Mouse (Mus musculus): ENCODE results near the gene Prkar1b. TPM values are rescaled to one million over a fixed set of nuclear protein-coding genes. Genes with fewer than 3 reads are reported as not detected.

The Prkar1b gene
- polyA plus RNA-seq, 1 experiment: 6.6 TPM

DNA sequence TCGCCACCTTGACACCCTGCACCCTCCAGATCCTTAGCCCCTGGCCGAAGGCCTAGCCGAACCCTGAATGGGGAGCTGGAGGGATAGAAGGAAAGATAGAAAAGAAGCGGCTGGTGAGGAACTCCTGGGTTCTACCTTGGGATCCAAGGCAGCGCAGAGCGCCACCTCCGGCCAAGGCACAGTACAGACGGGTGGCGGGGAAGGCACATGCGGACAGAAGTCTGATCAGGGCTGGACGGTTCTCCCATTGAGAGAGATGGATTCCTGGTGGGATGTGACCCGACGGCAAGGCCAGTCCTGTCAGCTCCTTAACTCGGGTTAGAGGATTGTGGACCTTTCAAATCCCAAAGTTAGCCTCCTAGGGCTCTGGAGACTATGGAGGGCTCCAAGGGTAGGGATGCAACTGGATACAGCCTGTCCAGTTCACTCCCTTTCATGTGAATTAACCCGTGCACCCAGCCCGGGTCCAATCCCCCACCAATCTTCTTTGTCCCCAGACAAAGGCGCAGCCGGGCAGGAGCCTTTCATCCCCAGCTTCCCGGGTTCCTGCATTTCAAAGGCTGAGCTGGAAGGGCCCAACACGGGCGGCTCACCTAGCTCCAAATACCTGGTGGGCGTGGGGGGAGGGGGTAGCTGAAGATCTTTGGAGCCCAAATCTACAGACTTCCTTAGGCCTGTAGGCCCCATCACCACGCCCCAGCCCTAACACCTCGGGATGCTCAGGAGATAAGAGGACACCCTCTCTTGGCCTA, 153.3 kb downstream of the Prkar1b start:
- 18% methylated on average over 24 of the region's 24 CpGs for WGBS
- Histone ChIP-seq H3K27ac (ENCODE audit: control insufficient read depth, insufficient read depth, low read depth, low read length, poor library complexity) (no peak overlapping the region), H3K4me3 (replicated peaks; ENCODE audit: control insufficient read depth, low read depth, low read length) (no peak overlapping the region), H3K4me1 (ENCODE audit: control insufficient read depth, insufficient read depth, low read length) (no peaks in the 10 kb centered on the region; the same call in 1 of the 2 replicates)
- TF ChIP-seq CTCF (IDR thresholded peaks at IDR 0.05; ENCODE audit: control insufficient read depth, insufficient read depth, low read length) (no peak), POLR2A (IDR thresholded peaks at IDR 0.05; ENCODE audit: borderline replicate concordance, control insufficient read depth, low read depth, low read length) (no peak)

DNA sequence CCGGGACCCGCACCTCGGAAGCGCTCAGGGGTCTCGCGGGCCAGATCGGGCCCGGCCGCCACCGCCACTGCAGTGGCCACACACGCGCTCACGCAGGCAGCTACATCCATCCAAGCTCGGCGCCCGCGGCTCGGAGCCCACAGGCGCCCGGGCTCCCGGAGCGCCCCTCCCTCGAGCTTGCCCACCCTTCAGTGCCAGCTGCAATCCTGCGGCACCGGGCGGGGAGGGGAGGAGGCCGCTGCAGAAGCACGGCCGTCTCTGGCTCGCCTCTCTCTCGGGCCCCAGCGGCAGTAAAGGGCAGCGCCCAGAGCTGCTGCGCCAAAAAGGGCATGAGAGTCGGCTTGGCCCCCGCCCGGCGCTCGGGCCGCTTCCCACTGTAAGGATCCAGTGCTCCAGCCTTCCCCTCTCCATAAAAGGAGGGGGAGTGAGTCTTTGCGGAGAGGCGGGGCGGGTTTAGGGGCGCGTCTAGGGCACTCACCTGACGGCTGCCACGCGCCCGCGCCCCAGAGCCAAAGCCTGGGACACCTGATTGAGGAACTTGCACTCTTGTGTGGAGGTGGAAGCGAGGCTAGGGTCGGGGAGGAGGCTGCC, 154.0 kb downstream of the Prkar1b start:
- no peak overlapping the region for H3K4me3 ChIP-seq (replicated peaks; ENCODE audit: control insufficient read depth, low read depth, low read length)

DNA sequence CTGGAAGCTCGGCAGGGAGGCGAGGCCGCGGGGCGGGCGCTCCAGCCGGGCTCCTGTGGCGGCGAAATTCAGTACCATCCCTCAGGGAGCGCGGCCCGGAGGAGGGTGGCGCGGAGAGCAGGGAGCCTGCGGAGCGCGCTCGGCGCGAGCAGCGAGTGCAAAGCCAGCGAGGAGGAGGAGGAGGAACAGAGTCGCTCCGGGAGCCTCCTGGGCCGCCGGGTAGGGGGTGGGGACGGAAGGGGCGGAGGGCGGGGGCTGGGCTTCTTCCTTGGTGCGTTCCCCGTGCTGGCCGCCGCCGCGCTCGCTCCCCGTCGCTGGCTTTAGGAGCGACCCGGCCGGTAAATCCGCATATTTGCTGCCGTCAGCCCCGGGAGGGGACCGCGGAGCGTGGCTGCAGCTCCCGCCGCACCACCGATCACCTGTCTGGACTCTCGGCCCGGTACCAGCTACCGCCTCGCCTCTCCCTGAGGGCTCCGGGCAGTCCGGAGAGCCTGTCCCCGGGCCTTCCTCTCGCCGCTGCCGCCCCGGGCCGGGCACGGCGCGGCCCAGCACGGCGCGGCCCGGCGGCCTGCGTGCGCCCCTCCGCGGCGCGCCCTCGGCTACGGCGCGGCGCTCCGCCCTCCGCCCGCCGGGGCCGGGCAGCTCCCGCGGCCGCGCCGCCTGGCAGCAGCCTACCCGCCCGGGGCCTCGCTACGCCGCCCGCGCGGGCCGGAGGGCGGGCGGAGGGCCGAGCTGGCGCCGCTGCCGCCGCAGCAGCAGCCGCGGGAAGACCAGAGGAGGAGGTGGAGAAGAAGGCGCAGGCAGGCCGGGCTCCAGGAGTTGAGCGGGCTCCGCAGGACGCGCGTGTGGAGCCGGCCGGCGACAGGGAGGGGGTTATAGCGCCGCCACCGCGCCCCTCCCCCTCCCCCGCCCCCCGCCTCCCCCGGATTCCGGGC, 154.7 kb downstream of the Prkar1b start:
- WGBS: 5% methylated on average over 117 of the region's 127 CpGs
- Histone ChIP-seq H3K4me1 (ENCODE audit: control insufficient read depth, insufficient read depth, low read length) (no peaks in the 10 kb centered on the region; the same call in 1 of the 2 replicates), H3K4me3 (replicated peaks; ENCODE audit: control insufficient read depth, low read depth, low read length) (peak overlapping the region; percentile 58), H3K27ac (ENCODE audit: control insufficient read depth, insufficient read depth, low read depth, low read length, poor library complexity) (peak overlapping the region; percentile 33; the same call in 1 of the 2 replicates)
- TF ChIP-seq POLR2A (IDR thresholded peaks at IDR 0.05; ENCODE audit: borderline replicate concordance, control insufficient read depth, low read depth, low read length): peak; percentile 37; the same call in 1 of the 2 replicates
- no peak for TF ChIP-seq CTCF (IDR thresholded peaks at IDR 0.05; ENCODE audit: control insufficient read depth, insufficient read depth, low read length)

More for the DNA sequence above, 154.0 kb downstream of the Prkar1b start:
- TF ChIP-seq CTCF (IDR thresholded peaks at IDR 0.05; ENCODE audit: control insufficient read depth, insufficient read depth, low read length) (no peak), POLR2A (IDR thresholded peaks at IDR 0.05; ENCODE audit: borderline replicate concordance, control insufficient read depth, low read depth, low read length) (no peak)
- WGBS: under 1% methylated on average over 45 of the region's 52 CpGs
- no peaks in the 10 kb centered on the region; the same call in 1 of the 2 replicates for H3K4me1 ChIP-seq (ENCODE audit: control insufficient read depth, insufficient read depth, low read length)
- H3K27ac ChIP-seq (ENCODE audit: control insufficient read depth, insufficient read depth, low read depth, low read length, poor library complexity): peak overlapping the region; percentile 27; the same call in 1 of the 2 replicates

DNA sequence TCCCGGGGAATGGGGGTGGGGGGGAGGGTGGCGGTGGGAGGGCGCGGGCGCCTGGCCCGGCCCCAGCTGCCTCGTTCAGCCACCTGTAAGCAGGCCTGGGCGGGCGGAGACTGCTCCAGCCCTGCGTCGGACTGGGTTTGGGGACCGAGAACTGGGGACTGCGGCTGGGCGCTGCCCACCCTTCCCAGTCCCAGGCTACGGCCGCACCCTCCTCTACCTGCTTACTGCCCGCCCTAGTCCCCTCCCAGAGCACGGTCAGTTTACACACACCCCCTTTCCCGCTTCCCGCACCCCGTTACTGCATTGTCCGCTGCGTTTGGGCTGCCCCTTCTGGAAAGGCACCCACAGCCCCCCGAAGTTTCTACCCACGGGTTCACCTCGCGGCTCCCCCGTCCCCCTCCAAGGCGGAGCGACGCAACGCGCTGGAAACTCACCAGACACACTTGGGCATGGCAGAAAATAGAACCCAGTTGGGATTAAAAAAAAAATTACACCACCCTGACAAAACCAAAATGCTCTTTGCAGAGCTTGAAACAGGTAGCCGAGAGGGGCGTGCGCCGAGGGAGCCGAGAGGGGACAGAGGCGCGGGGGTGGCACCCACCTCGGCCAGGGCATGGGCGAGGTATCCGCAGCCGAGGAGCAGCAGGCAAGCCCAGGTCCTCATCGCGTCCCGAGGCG, 155.6 kb downstream of the Prkar1b start:
- TF ChIP-seq CTCF (IDR thresholded peaks at IDR 0.05; ENCODE audit: control insufficient read depth, insufficient read depth, low read length): no peak
- WGBS: under 1% methylated on average over 48 of the region's 48 CpGs
- H3K27ac ChIP-seq (ENCODE audit: control insufficient read depth, insufficient read depth, low read depth, low read length, poor library complexity): no peak overlapping the region; the same call in 1 of the 2 replicates

DNA sequence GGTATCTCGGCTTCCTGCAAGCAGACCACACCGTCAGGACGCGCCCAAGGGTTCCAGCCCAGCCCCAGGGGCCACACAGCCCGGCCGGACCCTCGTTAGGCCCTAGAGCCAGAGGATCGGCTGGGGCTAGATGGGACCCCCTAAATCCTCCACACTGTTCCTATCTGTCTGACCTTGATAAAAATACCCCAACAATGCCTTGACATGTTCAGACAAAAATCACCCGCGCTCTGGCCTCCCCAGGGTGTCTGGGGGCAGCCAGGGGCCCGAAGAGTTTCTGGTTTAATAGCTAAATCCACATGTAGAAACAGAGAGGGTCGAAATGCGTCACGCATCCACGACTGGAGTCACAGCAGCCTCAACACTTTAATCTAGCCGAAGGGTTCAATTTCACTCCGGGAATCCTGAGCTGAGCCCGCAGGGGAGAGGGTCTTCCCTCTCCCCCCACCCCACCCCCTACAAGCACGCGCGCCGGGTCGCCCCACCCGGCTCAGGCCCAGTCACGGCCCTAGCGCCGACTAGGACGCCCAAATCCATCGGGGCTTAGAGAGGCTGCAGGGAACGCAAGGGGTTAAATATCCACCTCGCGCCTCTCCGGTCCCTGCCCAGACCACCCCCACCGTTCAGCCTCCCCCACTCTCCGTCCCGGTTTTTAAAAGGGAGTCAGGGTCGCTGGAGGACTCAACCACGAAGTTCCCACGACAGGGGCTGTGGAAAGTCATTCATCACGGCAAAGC, 156.3 kb downstream of the Prkar1b start:
- no peak overlapping the region for H3K27ac ChIP-seq (ENCODE audit: control insufficient read depth, insufficient read depth, low read depth, low read length, poor library complexity)
- H3K4me3 ChIP-seq (replicated peaks; ENCODE audit: control insufficient read depth, low read depth, low read length): no peak overlapping the region
- no peak for TF ChIP-seq CTCF (IDR thresholded peaks at IDR 0.05; ENCODE audit: control insufficient read depth, insufficient read depth, low read length)
- no peak for TF ChIP-seq POLR2A (IDR thresholded peaks at IDR 0.05; ENCODE audit: borderline replicate concordance, control insufficient read depth, low read depth, low read length)
- no peaks in the 10 kb centered on the region for H3K4me1 ChIP-seq (ENCODE audit: control insufficient read depth, insufficient read depth, low read length)
- WGBS: 3% methylated on average over 40 of the region's 40 CpGs

More for the DNA sequence above, 155.6 kb downstream of the Prkar1b start:
- Histone ChIP-seq H3K4me1 (ENCODE audit: control insufficient read depth, insufficient read depth, low read length) (no peaks in the 10 kb centered on the region; the same call in 1 of the 2 replicates), H3K4me3 (replicated peaks; ENCODE audit: control insufficient read depth, low read depth, low read length) (peak overlapping the region; percentile 37)

DNA sequence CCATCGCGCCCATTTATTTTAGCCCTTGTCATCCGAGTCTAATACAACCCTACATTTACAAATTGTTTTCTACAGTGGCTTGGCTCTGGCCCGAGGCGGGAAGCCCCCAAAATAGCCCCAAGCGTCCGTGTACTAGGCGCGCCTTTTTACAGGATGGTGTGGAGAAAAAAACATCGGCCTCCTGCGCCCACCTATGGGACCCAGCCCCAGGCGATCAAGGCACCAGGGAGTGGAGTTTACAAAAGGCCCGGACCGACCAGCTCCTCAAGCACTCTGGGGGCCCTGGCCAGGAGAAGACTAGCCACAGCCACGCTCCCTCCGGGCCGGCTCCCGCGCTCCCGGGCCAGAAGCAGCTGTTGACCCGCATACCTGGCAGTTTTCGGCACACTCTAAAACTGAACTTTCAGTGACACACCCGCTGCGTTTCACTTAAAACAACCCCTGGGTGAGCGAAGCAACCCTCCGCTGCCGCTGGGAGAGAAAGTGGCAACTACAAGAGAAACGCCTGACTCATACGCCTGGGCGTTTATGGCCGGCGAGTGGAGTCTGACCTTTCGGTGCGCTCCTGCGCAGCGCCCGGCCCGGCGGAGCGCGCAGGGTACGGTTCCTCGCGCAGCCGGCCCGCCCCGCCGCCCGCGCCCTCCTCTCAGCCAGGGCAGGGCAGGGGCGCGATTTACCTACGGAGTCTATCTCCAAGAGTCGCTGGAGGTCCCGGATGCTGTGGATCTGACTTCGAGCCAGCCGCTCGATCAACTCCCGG, 157.0 kb downstream of the Prkar1b start:
- Histone ChIP-seq H3K4me1 (ENCODE audit: control insufficient read depth, insufficient read depth, low read length) (no peaks in the 10 kb centered on the region), H3K4me3 (replicated peaks; ENCODE audit: control insufficient read depth, low read depth, low read length) (no peak overlapping the region), H3K27ac (ENCODE audit: control insufficient read depth, insufficient read depth, low read depth, low read length, poor library complexity) (no peak overlapping the region; the same call in 1 of the 2 replicates)
- TF ChIP-seq POLR2A (IDR thresholded peaks at IDR 0.05; ENCODE audit: borderline replicate concordance, control insufficient read depth, low read depth, low read length) (no peak), CTCF (IDR thresholded peaks at IDR 0.05; ENCODE audit: control insufficient read depth, insufficient read depth, low read length) (no peak)
- WGBS: 8% methylated on average over 59 of the region's 59 CpGs

All from bone marrow, adult 2 months (tissue).